Mouse (Mus musculus): ENCODE results near the gene Alg9.
A peak's percentile ranks its signal among the peaks of the same experiment; 100 is the strongest.

Gene Alg9

DNA sequence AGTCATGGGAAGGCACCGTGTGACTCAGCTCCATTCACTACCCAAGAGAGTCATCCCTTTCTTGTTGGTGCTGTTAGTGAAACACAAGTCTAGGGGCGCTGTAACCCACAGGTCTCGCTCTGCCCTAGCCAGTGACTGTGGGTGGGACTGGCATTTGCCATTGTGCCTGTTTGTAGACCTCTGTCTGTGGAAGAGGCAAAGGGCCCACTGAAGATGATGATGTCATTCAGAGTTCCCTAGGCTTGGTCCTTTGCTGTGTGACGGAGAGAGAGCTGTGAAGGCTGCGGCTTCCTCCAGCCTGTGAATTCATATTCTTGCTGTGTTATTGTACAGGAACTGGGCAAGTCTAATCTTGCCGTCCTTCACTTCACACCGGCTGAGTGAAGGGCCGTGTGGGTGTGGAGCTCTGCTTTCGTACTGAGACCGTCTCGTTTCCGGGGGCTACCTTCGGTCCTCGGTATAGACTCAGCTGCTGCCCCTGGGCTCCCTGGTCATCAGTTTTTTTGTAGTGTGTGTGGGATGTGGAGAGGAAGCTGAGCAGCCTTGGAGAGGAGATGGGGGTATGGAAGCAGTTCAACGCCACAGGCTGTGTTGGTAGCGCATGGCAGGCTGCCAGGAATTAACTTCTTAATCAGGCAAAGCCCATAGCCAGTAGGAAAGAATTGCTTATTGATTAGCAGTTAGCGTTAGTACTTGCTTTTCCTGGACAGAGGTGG lies 78.0 kb downstream of the Alg9 start:
- no peak for DNase-seq (ENCODE audit: low spot score in 2 of 2)

- no peak for DNase-seq (ENCODE audit: low spot score in 2 of 2)
Observed at GRCm38 (mm10) chr9:50854376-50854775, 79.6 kb downstream of the Alg9 start.

- DNase-seq (ENCODE audit: low spot score in 2 of 2) = no peak
Observed at GRCm38 (mm10) chr9:50855133-50855766, 80.4 kb downstream of the Alg9 start.

DNA sequence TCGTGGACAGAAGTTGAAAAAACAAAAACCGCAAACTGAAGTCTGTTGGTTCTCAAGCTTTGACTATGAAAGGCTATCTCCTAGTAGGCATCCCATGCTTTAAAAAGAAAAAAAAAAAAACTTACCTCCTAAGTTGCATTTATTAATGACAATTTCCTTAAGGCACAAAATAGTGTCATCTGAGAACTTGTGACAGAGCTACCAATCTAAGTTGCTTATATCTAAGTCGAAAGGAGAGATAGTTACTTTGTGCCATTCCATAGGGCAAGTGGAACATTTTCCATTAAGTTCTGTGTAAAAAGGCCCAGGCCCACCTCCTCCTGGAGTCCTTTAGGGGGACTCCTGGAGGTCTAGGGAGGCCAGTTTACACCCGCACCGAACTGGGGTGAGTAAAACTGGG lies 81.0 kb downstream of the Alg9 start:
- DNase-seq (ENCODE audit: low spot score in 2 of 2) = no peak

DNA sequence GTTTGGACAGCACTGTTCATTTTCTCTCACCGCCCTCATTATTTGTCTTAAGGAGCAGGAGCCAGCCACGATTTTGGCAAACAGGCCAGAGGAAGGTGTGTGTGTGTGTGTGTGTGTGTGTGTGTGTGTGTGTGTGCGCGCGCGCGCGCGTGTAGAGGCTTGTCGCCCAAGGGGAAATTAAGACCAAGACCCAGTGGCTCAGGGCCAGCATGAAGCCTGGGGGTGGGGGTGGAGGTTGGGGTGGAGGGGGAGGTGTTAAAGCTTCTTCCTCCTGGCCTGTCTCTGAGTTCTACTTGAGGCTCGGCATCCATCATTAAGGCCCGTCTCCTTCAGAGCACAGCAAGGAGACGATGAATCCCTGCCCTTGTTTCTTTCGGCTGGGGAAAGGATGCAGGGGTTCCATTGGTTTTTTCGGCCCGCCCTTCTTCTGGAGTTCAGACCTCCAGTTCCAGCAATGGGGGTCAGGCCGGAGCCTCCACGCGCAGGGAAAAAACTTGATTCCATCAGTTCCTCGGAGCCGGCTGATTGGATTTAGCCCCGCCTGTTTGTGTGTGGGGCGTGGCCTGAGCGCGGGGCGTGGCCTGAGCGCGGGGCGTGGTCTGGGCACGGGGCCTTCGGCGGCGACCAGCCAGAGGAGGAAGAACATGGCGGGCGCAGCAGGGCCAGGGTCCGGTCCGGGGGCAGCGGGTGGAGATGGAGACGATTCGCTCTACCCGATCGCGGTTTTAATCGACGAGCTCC lies 81.7 kb downstream of the Alg9 start:
- DNase-seq (ENCODE audit: low spot score in 2 of 2) = peak; percentile 90 to 94

GRCm38 (mm10) chr9:50857082-50857641 lies 82.3 kb downstream of the Alg9 start:
- no peak for DNase-seq (ENCODE audit: low spot score in 2 of 2)

DNA sequence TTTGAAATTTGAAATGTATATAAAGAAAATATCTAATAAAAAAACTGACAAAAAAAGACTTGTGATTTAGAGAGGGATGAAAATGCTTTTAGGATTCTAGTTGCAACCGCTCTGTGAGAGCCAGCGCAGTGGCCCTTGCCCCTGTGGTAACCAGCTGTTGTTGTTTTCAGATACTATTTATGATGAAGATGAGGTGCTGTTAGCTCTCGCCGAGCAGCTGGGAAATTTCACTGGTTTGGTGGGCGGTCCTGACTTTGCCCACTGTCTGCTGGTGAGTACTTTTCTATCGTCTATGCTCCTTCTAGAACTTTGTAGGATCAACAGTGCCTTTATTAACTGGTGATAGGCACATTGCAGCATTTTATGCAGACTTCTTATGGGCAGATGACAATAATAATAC lies 83.9 kb downstream of the Alg9 start:
- DNase-seq (ENCODE audit: low spot score in 2 of 2) = no peak

GRCm38 (mm10) chr9:50861119-50861839 lies 86.5 kb downstream of the Alg9 start:
- DNase-seq (ENCODE audit: low spot score in 2 of 2) = no peak

GRCm38 (mm10) chr9:50863824-50864223 lies 89.0 kb downstream of the Alg9 start:
- no peak for DNase-seq (ENCODE audit: low spot score in 2 of 2)

DNA sequence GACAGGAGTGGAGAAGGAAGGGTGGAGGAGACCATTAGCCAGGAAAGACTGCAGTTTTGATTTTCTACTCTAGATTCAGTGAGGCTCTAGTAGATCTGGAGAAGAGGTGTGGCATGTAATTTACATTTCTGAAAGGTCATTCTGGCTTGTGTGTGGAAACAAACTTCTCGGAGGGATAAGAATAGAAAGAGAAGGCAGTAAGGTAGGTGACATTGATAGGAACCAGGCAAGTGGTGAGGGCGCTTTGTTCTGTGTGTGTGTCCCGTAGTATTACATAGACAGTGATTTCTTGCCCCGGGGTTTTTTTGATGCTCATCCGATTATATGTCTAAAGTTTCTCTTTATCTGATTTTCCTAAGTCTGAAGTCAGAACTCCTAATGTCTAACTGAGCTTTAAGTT lies 90.1 kb downstream of the Alg9 start:
- no peak for DNase-seq (ENCODE audit: low spot score in 2 of 2)

DNA sequence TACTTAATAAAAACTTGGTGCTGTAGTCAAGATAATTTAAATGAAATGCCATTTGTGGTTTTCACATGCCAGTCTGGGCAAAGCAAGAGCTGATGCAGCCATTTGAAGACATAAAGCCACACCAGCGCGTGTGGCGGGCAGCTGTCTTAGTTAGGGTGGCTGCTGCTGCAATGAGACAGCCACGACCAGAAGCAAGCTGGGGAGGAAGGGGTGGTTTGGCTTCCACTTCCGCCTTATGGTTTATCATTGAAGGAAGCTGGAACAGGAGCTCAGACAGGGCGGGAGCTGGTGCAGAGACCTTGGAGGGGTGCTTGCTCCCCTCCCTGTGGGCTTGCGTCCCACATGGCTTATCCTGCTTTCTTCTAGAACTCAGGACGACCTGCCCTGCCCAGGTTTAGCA lies 91.0 kb downstream of the Alg9 start:
- no peak for DNase-seq (ENCODE audit: low spot score in 2 of 2)

DNA sequence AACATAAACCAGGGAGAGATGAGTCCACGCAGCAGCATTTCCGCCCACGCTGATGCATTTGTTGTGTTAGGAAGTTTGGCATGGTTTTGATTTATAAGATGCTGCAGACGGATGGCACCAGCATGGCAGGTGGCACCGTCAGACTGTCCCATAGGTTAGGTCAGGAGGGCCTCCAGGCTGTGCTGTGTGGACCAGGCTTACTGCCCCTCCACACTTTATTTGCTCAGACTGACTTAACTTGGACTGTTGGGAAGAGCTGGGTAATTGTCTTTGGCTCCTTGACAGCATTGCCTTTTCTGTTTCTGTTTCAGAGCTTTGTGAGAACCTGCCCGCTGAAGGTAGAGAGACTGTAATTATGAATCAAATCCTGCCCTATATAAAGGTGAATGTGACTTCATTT lies 92.2 kb downstream of the Alg9 start:
- DNase-seq (ENCODE audit: low spot score in 2 of 2) = no peak

DNA sequence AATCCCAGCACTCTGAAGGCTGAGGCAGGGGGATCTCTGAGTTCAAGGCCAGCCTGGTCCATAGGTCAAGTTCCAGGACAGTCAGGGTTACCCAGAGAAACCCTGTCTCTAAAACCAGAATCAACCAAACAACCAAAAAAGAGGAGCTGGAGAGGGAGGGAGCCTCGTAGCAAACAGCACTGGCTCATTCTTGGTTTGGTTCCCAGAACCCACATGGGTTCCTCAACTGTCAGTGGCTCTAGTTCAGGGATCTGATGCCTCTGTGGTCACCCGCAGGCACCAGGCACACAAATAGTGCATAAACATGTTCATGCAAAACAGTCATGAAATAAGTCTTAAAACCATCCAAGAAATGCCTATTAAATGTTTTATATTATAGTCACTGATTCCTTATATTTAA lies 93.4 kb downstream of the Alg9 start:
- no peak for DNase-seq (ENCODE audit: low spot score in 2 of 2)

DNA sequence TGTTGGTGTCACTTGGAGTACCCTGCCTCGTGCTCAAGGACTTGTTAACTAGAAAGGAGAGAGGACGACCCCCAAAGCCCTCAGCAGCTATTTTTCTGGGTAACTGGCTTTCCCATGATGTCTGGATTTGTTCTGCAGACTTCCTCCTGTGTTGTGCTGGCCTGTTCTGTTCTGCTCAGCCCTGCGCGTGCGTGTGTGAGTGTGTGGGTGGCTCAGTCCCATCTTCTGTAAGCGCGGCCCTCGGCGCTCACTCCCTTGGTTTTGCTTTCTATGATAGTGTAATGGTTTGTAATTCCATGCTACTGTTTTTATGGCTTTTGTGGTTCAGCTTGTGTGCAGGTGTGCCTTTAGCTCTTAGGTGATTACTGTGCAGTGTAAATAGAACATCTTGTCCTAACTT lies 98.4 kb downstream of the Alg9 start:
- no peak for DNase-seq (ENCODE audit: low spot score in 2 of 2)

- DNase-seq (ENCODE audit: low spot score in 2 of 2) = no peak
Observed at GRCm38 (mm10) chr9:50874031-50874430, 99.2 kb downstream of the Alg9 start.

GRCm38 (mm10) chr9:50875470-50875869 lies 100.7 kb downstream of the Alg9 start:
- DNase-seq (ENCODE audit: low spot score in 2 of 2) = no peak

DNA sequence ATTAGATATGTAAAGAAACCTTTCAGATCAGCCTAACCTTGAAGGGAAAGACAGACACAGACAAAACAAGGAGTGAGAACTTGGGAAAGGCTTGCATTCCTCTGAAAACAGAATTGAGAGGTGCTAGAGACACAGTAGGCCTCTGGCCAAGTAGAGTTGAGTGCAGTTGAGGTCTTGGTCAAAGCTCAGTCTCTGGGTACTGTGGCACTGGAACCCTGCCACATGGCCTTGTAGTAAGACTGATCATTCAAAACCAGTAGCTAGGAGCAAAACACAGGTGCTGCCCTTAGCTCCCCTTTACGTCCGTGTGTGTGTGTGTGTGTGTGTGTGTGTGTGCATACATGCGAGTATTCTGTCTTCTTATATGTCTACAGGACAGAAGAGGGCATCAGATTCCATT lies 101.5 kb downstream of the Alg9 start:
- DNase-seq (ENCODE audit: low spot score in 2 of 2) = no peak

DNA sequence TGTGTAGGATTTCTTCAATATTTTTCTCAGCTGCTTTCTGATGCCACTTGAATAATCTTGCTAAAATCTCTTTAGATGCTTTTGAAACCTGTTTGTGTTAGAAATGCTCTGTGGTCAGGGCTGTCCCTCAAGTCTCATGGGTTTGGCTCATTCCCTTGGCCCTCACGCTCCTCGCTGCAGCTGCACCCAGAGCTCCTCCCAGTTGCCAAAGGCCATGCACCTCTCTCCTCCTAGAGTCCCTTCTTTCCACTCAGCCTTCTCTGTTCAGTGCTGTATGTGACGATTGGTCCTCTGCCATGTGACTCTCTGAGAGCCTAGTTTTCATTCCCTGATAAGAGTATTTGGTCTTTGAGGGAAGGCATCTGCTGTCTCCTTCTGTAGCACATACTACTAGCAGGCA lies 102.6 kb downstream of the Alg9 start:
- no peak for DNase-seq (ENCODE audit: low spot score in 2 of 2)

- no peak for DNase-seq (ENCODE audit: low spot score in 2 of 2)
Observed at GRCm38 (mm10) chr9:50882183-50882582, 107.4 kb downstream of the Alg9 start.

GRCm38 (mm10) chr9:50884093-50884492 lies 109.3 kb downstream of the Alg9 start:
- no peak for DNase-seq (ENCODE audit: low spot score in 2 of 2)

DNA sequence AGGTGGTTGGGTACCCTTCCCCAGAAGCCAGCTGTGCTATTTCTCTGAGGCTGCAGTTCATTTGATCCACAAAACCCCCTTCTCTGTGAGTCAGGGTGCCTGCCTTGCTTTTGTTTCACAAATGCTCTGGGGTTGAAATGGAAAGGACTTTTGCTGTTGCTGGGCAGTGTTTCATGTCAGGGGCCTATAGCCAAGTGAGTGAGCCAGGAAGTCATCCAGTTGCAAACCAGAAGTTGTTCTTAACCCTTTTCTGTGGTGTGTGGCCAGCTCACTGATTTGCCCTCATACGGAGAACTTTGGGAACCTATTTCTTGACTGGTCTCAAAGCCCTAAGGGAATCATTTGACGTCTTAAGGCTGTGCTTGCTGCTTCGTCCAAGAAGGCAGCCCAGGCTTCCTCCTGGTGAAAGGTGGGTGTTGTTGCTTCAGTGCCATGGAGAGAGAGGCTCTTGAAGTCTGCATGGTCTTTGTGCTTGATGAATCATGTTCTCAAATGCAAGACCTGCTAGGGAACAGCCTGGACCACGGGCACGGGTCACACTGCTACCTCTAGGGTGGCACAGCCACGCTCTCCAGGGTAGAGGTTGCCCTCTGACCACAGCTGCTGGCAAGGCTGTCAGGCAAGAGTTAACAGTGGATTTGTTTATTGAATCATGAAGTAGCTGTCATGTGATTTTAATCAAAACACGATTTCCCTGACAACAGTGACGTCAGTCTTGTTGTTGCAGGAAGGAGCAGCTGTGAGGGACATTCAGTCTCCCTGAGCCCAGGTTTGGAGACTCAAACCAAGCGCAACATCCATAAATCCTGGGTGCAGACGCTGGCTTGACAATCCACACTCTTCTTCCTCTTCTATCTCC lies 110.2 kb downstream of the Alg9 start:
- DNase-seq (ENCODE audit: low spot score in 2 of 2) = no peak

Data from urinary bladder, postnatal 4 days (tissue).